Mouse (Mus musculus): Measurements from ENCODE around the gene Upk3b. TPM values are rescaled to one million over a fixed set of nuclear protein-coding genes. Genes with fewer than 3 reads are reported as not detected.

The Upk3b gene
- polyA plus RNA-seq, 1 experiment, result 3.9 TPM

GRCm38 (mm10) chr5:136001222-136001621 lies 37.1 kb upstream of the Upk3b start:
- no peak overlapping the region for H3K4me3 ChIP-seq (ENCODE audit: extremely low read depth, insufficient read depth, insufficient read length)
- TF ChIP-seq CTCF (IDR thresholded peaks at IDR 0.05; ENCODE audit: extremely low read depth, insufficient read depth, insufficient read length, insufficient replicate concordance), result no peak
- no peak for TF ChIP-seq POLR2A (IDR thresholded peaks at IDR 0.05; ENCODE audit: low read depth, low read length)
- no peak overlapping the region for H3K27ac ChIP-seq (ENCODE audit: insufficient read depth, low read length)
- H3K27me3 ChIP-seq (ENCODE audit: control insufficient read depth, insufficient read depth, low read length), result no peaks in the 10 kb centered on the region
- H3K36me3 ChIP-seq (ENCODE audit: control insufficient read depth, insufficient read depth, low read length), result peaks cover 13% of the 10 kb centered on the region
- no peak for DNase-seq (ENCODE audit: low read depth in 1 of 2, low spot score in 2 of 2)
- no peaks in the 10 kb centered on the region for H3K4me1 ChIP-seq (ENCODE audit: control insufficient read depth, insufficient read depth, insufficient read length)
- 83% methylated on average over 6 of the region's 6 CpGs for WGBS

DNA sequence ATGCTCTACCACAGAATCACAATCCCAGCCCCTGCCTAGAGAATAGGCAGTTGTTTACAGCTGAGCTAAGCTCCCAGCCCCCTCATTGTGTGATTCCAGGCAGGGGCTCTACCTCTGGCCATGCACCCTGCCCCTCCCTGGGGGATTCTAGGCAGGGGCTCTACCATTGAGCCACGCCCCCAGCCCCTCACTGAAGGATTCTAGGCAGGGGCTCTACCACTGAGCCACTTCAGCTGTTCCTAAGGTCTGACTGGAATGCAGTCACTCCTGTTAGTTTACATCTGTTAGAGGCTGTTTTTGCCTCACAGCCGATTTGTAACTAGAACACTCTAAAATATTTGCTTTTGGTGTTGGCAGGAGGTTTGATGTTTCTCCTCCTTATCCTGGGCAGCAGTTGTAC lies 36.0 kb upstream of the Upk3b start:
- 52% methylated on average over 2 of the region's 2 CpGs for WGBS
- Histone ChIP-seq H3K27me3 (ENCODE audit: control insufficient read depth, insufficient read depth, low read length) (no peaks in the 10 kb centered on the region), H3K27ac (ENCODE audit: insufficient read depth, low read length) (no peak overlapping the region), H3K36me3 (ENCODE audit: control insufficient read depth, insufficient read depth, low read length) (peaks cover 13% of the 10 kb centered on the region), H3K4me1 (ENCODE audit: control insufficient read depth, insufficient read depth, insufficient read length) (no peaks in the 10 kb centered on the region), H3K4me3 (ENCODE audit: extremely low read depth, insufficient read depth, insufficient read length) (no peak overlapping the region)
- DNase-seq (ENCODE audit: low read depth in 1 of 2, low spot score in 2 of 2), result no peak
- TF ChIP-seq CTCF (IDR thresholded peaks at IDR 0.05; ENCODE audit: extremely low read depth, insufficient read depth, insufficient read length, insufficient replicate concordance) (no peak), POLR2A (IDR thresholded peaks at IDR 0.05; ENCODE audit: low read depth, low read length) (no peak)

- DNase-seq (ENCODE audit: low read depth in 1 of 2, low spot score in 2 of 2), result no peak
Observed at GRCm38 (mm10) chr5:136002751-136003151, 35.5 kb upstream of the Upk3b start.

GRCm38 (mm10) chr5:136004537-136004936 lies 33.8 kb upstream of the Upk3b start:
- H3K27me3 ChIP-seq (ENCODE audit: control insufficient read depth, insufficient read depth, low read length), result no peaks in the 10 kb centered on the region
- DNase-seq (ENCODE audit: low read depth in 1 of 2, low spot score in 2 of 2), result no peak
- TF ChIP-seq CTCF (IDR thresholded peaks at IDR 0.05; ENCODE audit: extremely low read depth, insufficient read depth, insufficient read length, insufficient replicate concordance), result no peak
- TF ChIP-seq POLR2A (IDR thresholded peaks at IDR 0.05; ENCODE audit: low read depth, low read length), result no peak
- H3K27ac ChIP-seq (ENCODE audit: insufficient read depth, low read length), result no peak overlapping the region
- H3K36me3 ChIP-seq (ENCODE audit: control insufficient read depth, insufficient read depth, low read length), result peaks cover 3% of the 10 kb centered on the region
- peaks cover 2% of the 10 kb centered on the region; the same call in 1 of the 2 replicates for H3K4me1 ChIP-seq (ENCODE audit: control insufficient read depth, insufficient read depth, insufficient read length)
- H3K4me3 ChIP-seq (ENCODE audit: extremely low read depth, insufficient read depth, insufficient read length), result no peak overlapping the region
- WGBS, result 87% methylated on average over 4 of the region's 4 CpGs

More at GRCm38 (mm10) chr5:136002751-136003151, 35.5 kb upstream of the Upk3b start:
- Histone ChIP-seq H3K27ac (ENCODE audit: insufficient read depth, low read length) (no peak overlapping the region), H3K4me1 (ENCODE audit: control insufficient read depth, insufficient read depth, insufficient read length) (no peaks in the 10 kb centered on the region; the same call in 1 of the 2 replicates), H3K36me3 (ENCODE audit: control insufficient read depth, insufficient read depth, low read length) (peaks cover 12% of the 10 kb centered on the region), H3K27me3 (ENCODE audit: control insufficient read depth, insufficient read depth, low read length) (no peaks in the 10 kb centered on the region), H3K4me3 (ENCODE audit: extremely low read depth, insufficient read depth, insufficient read length) (no peak overlapping the region)
- WGBS, result 35% methylated on average over 3 of the region's 3 CpGs
- TF ChIP-seq POLR2A (IDR thresholded peaks at IDR 0.05; ENCODE audit: low read depth, low read length) (no peak), CTCF (IDR thresholded peaks at IDR 0.05; ENCODE audit: extremely low read depth, insufficient read depth, insufficient read length, insufficient replicate concordance) (no peak)

DNA sequence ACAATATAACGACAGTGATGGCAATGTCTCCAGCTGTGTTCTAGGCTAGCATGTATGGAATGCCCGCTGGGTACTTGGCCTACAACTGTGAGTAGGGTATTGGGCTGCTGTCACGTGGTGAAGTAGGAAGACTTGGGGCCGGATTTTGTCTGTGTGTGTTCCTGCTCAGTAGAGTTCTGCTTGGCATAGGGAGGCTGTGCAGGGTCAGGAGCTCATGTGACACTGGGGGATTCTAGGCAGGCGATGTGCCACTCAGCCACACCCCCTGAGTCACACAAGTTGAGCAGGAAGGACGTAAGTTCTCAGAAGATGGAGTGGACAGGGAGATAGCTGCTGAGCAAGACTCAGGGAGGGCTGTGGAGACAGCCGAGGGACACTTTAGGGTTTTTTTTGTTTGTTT lies 30.6 kb upstream of the Upk3b start:
- WGBS, result 73% methylated on average over 7 of the region's 7 CpGs

DNA sequence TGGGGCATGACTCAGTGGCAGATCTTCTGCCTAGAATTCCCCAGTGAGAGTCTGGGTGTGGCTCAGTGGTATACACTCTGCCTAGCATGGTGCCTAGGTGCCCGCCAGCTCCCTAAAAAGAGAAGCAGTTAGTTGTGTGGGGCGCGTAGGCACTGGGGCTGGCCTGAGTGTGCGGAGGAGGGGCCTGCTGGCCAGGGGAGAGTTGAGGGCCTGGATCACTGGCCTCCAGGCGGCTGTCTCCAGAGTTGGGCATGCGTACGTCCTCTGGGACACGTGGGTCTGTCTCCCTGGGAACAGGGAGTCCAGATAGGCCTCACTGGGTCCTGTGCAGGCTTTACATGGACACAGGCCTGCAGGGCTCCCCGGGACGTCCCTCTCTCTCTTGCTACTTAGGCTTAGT lies 23.4 kb upstream of the Upk3b start:
- peaks cover 18% of the 10 kb centered on the region for H3K36me3 ChIP-seq (ENCODE audit: control insufficient read depth, insufficient read depth, low read length)
- no peaks in the 10 kb centered on the region for H3K4me1 ChIP-seq (ENCODE audit: control insufficient read depth, insufficient read depth, insufficient read length)
- no peak overlapping the region for H3K27ac ChIP-seq (ENCODE audit: insufficient read depth, low read length)
- 91% methylated on average over 10 of the region's 10 CpGs for WGBS
- DNase-seq (ENCODE audit: low read depth in 1 of 2, low spot score in 2 of 2), result no peak
- H3K27me3 ChIP-seq (ENCODE audit: control insufficient read depth, insufficient read depth, low read length), result no peaks in the 10 kb centered on the region
- no peak for TF ChIP-seq CTCF (IDR thresholded peaks at IDR 0.05; ENCODE audit: extremely low read depth, insufficient read depth, insufficient read length, insufficient replicate concordance)
- no peak for TF ChIP-seq POLR2A (IDR thresholded peaks at IDR 0.05; ENCODE audit: low read depth, low read length)
- no peak overlapping the region for H3K4me3 ChIP-seq (ENCODE audit: extremely low read depth, insufficient read depth, insufficient read length)

More for the DNA sequence above, 30.6 kb upstream of the Upk3b start:
- H3K27ac ChIP-seq (ENCODE audit: insufficient read depth, low read length), result no peak overlapping the region
- H3K4me3 ChIP-seq (ENCODE audit: extremely low read depth, insufficient read depth, insufficient read length), result no peak overlapping the region
- no peak for DNase-seq (ENCODE audit: low read depth in 1 of 2, low spot score in 2 of 2)
- H3K4me1 ChIP-seq (ENCODE audit: control insufficient read depth, insufficient read depth, insufficient read length), result peaks cover 2% of the 10 kb centered on the region; the same call in 1 of the 2 replicates
- H3K36me3 ChIP-seq (ENCODE audit: control insufficient read depth, insufficient read depth, low read length), result peaks cover 19% of the 10 kb centered on the region
- no peaks in the 10 kb centered on the region for H3K27me3 ChIP-seq (ENCODE audit: control insufficient read depth, insufficient read depth, low read length)
- no peak for TF ChIP-seq POLR2A (IDR thresholded peaks at IDR 0.05; ENCODE audit: low read depth, low read length)
- TF ChIP-seq CTCF (IDR thresholded peaks at IDR 0.05; ENCODE audit: extremely low read depth, insufficient read depth, insufficient read length, insufficient replicate concordance), result no peak

GRCm38 (mm10) chr5:136015586-136015985 lies 22.7 kb upstream of the Upk3b start:
- 87% methylated on average over 10 of the region's 10 CpGs for WGBS
- no peak for DNase-seq (ENCODE audit: low read depth in 1 of 2, low spot score in 2 of 2)
- no peak for TF ChIP-seq POLR2A (IDR thresholded peaks at IDR 0.05; ENCODE audit: low read depth, low read length)
- Histone ChIP-seq H3K4me3 (ENCODE audit: extremely low read depth, insufficient read depth, insufficient read length) (no peak overlapping the region), H3K27me3 (ENCODE audit: control insufficient read depth, insufficient read depth, low read length) (no peaks in the 10 kb centered on the region), H3K36me3 (ENCODE audit: control insufficient read depth, insufficient read depth, low read length) (peaks cover 14% of the 10 kb centered on the region), H3K27ac (ENCODE audit: insufficient read depth, low read length) (no peak overlapping the region), H3K4me1 (ENCODE audit: control insufficient read depth, insufficient read depth, insufficient read length) (no peaks in the 10 kb centered on the region)
